Mouse (Mus musculus) liver, embryonic 14.5 days (tissue): Measurements from ENCODE around the gene Gm17078. TPM values are rescaled to one million over a fixed set of nuclear protein-coding genes. Genes with fewer than 3 reads are reported as not detected.
"Not testable (repeated sequence)": the region's sequence is repeated elsewhere in the genome, so short reads cannot be mapped to it uniquely, and the experiment has no call there.

Experiments
- ATAC-seq: fragments of 200-750 bp; cut with Nextera tagmentation; 2 replicates; pipeline ENCODE4 v1.8.0; 2017; ENCODE audit warnings: moderate number of reproducible peaks, mild to moderate bottlenecking, moderate library complexity; ENCODE audit not compliant: insufficient read depth
- DNase-seq, 3 experiments: peaks; one replicate each; pipeline ENCODE4 v3.0.0-alpha.2; 2012 to 2013; ENCODE audit warnings: low read depth in 3 of 3, low spot score in 3 of 3
- H3K27ac ChIP-seq: fragments of 300-500 bp; sonication (generic); 2 replicates; pipeline ENCODE4 v1.5.1; 2014; ENCODE audit warnings: moderate library complexity, mild to moderate bottlenecking, control low read depth, inconsistent platforms
- H3K27me3 ChIP-seq: fragments of 300-500 bp; sonication (generic); 2 replicates; pipeline ENCODE4 v1.6.1; 2014; ENCODE audit warnings: mild to moderate bottlenecking, low read length, moderate library complexity; ENCODE audit not compliant: control insufficient read depth, insufficient read depth
- H3K36me3 ChIP-seq: fragments of 300-500 bp; sonication (generic); replicated peaks from 2 replicates; pipeline ENCODE4 v1.6.1; 2014; ENCODE audit warnings: low read depth; ENCODE audit not compliant: control insufficient read depth, insufficient read depth
- H3K4me1 ChIP-seq, 2 experiments: fragments of 200-500 bp in 1 of 2; fragments of 300-500 bp in 1 of 2; sonication (generic) in 1 of 2; replicated peaks; 2 replicates each; pipeline ENCODE4 v1.6.1; 2012 to 2014; ENCODE audit warnings: antibody characterized with exemption in 1 of 2, inconsistent platforms in 1 of 2, low read length in 1 of 2; ENCODE audit not compliant: control insufficient read depth in 2 of 2, insufficient read depth in 2 of 2
- H3K4me2 ChIP-seq: fragments of 300-500 bp; sonication (generic); 2 replicates; pipeline ENCODE4 v1.6.1; 2014; ENCODE audit warnings: low read depth, mild to moderate bottlenecking, control low read depth, moderate library complexity
- H3K4me3 ChIP-seq, 2 experiments: fragments of 200-500 bp in 1 of 2; fragments of 300-500 bp in 1 of 2; sonication (generic) in 1 of 2; 2 replicates each; pipeline ENCODE4 v1.5.1; 2012 to 2014; ENCODE audit warnings: low read depth in 2 of 2, low read length in 2 of 2, mild to moderate bottlenecking in 2 of 2, control low read depth in 1 of 2, inconsistent platforms in 1 of 2, moderate library complexity in 1 of 2; ENCODE audit not compliant: insufficient read depth in 1 of 2
- H3K9ac ChIP-seq: fragments of 300-500 bp; sonication (generic); replicated peaks from 2 replicates; pipeline ENCODE4 v1.6.1; 2014; ENCODE audit warnings: mild to moderate bottlenecking, control low read depth, moderate library complexity
- H3K9me3 ChIP-seq: fragments of 300-500 bp; sonication (generic); 2 replicates; pipeline ENCODE4 v1.6.1; 2016; ENCODE audit warnings: low read length, mixed read lengths; ENCODE audit not compliant: control insufficient read depth
- CTCF ChIP-seq: IDR thresholded peaks from 2 replicates; pipeline ENCODE4 v1.5.1; 2016; ENCODE audit warnings: antibody characterized with exemption, low read depth, control low read depth
- EP300 ChIP-seq: IDR thresholded peaks from 2 replicates; pipeline ENCODE4 v1.6.1; 2016; ENCODE audit warnings: antibody characterized with exemption, low read depth
- WGBS: fragments of 180-500 bp; shearing (Covaris S2); extraction: QIAGEN DNeasy Blood & Tissue Kit; methylation state at CpG from one replicate; pipeline ENCODE4 v1.1.7; 2014; ENCODE audit not compliant: insufficient replicate concordance; 5-methylcytosine and 5-hydroxymethylcytosine counted together
- polyA plus RNA-seq, 2 experiments: library from polyadenylated mRNA; depleted of rRNA in 1 of 2; stranded (reverse) in 1 of 2; unstranded in 1 of 2; fragments of >200 nt; fragmentation: Nextera tagmentation in 1 of 2; extraction: Ambion mirVana in 1 of 2; gene quantifications; 2 replicates each; pipeline versions ENCODE4 v1.2.1 to v1.2.3; 2012 to 2014

The Gm17078 gene
- not detected in 2 replicates for polyA plus RNA-seq (2012; rRNA removed)
- not detected in 2 replicates for polyA plus RNA-seq (2014; fragmentation: Nextera tagmentation; extraction: Ambion mirVana)

- TF ChIP-seq EP300 (no peak), CTCF (no peak)
- no peak within 1 kb of the TSS for H3K4me2 ChIP-seq
- 53% methylated on average over 1 of the region's 1 CpGs for WGBS
- no peak within 1 kb of the TSS for H3K27ac ChIP-seq
- no peaks in the 10 kb centered on the region for H3K27me3 ChIP-seq
- H3K4me3 ChIP-seq: no peak within 1 kb of the TSS
- no peaks in the 10 kb centered on the region for H3K4me1 ChIP-seq
- ATAC-seq: no peak
- H3K36me3 ChIP-seq: no peaks in the 10 kb centered on the region
- DNase-seq: no peak
- no peaks in the 10 kb centered on the region for H3K9me3 ChIP-seq
- H3K9ac ChIP-seq: no peak within 1 kb of the TSS
These were observed at the start of gene Gm17078 for GRCm38 (mm10) chr14:51611210-51611609. Gene Gm17078, minus strand, starts transcription at chr14:51611310.

GRCm38 (mm10) chr14:51635566-51635965 is 24.5 kb upstream of the Gm17078 start, which contains the start of gene Gm4181:
Gene Gm4181, minus strand, starts transcription at chr14:51635666.
- not testable (repeated sequence) for DNase-seq, H3K4me1 ChIP-seq, H3K4me3 ChIP-seq, H3K36me3 ChIP-seq, H3K9me3 ChIP-seq, H3K4me2 ChIP-seq, H3K9ac ChIP-seq, H3K27me3 ChIP-seq, H3K27ac ChIP-seq, ATAC-seq
- WGBS: 40% methylated on average over 1 of the region's 1 CpGs

DNA sequence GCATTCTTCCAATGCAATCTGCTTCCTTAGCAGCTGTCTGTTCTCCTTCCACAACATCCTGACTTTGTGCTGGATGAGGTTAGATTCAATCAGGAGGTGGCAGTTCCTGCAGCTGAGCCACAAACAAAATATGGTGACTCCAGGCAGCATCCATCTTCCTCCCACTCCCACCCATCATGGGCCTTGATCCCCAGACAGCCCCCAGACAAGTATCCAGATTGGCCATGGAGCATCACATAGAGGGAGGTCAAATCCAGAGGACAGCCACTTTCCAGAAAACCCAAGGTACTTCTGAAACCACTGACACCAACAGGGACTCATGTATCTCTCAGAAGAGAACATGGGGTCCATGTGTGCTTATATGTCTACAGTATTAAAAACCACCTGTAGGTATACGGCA is 21.3 kb upstream of the Gm17078 start:
- WGBS: 72% methylated on average over 1 of the region's 1 CpGs
- DNase-seq: not testable (repeated sequence)

GRCm38 (mm10) chr14:51592039-51592438 is 19.1 kb downstream of the Gm17078 start, which contains the start of gene Gm17174:
Gene Gm17174, minus strand, starts transcription at chr14:51592139.
- not testable (repeated sequence) for H3K27ac ChIP-seq, H3K4me2 ChIP-seq, H3K4me3 ChIP-seq, DNase-seq, H3K4me1 ChIP-seq, H3K36me3 ChIP-seq, H3K27me3 ChIP-seq, ATAC-seq, H3K9ac ChIP-seq, H3K9me3 ChIP-seq
- WGBS: 69% methylated on average over 4 of the region's 4 CpGs

More for the DNA sequence above, 21.3 kb upstream of the Gm17078 start:
- not testable (repeated sequence) for H3K4me1 ChIP-seq, H3K27ac ChIP-seq, H3K36me3 ChIP-seq, H3K9me3 ChIP-seq, H3K4me3 ChIP-seq, H3K4me2 ChIP-seq, ATAC-seq, H3K9ac ChIP-seq, H3K27me3 ChIP-seq

GRCm38 (mm10) chr14:51573963-51574362 is 37.1 kb downstream of the Gm17078 start, which contains the start of gene Gm17175:
Gene Gm17175, minus strand, starts transcription at chr14:51574063.
- 64% methylated on average over 2 of the region's 2 CpGs for WGBS
- H3K9me3 ChIP-seq, H3K36me3 ChIP-seq, H3K9ac ChIP-seq, ATAC-seq, DNase-seq, H3K27ac ChIP-seq, H3K27me3 ChIP-seq, H3K4me1 ChIP-seq, H3K4me3 ChIP-seq, H3K4me2 ChIP-seq: not testable (repeated sequence)

Other genes with a start within 250 kb of the Gm17078 start
- not detected in 2 replicates for gene Gm7247, start 249.6 kb downstream of the Gm17078 start, polyA plus RNA-seq (2012; rRNA removed)
- not detected in 2 replicates for gene Gm7247, start 249.6 kb downstream of the Gm17078 start, polyA plus RNA-seq (2014; fragmentation: Nextera tagmentation; extraction: Ambion mirVana)
- not detected in 2 replicates for gene Vmn2r88, start 200.5 kb downstream of the Gm17078 start, polyA plus RNA-seq (2012; rRNA removed)
- gene Vmn2r88, start 200.5 kb downstream of the Gm17078 start, polyA plus RNA-seq (2014; fragmentation: Nextera tagmentation; extraction: Ambion mirVana): not detected in 2 replicates
- not detected in 2 replicates for gene Vmn2r89, start 159.5 kb downstream of the Gm17078 start, polyA plus RNA-seq (2012; rRNA removed)
- not detected in 2 replicates for gene Vmn2r89, start 159.5 kb downstream of the Gm17078 start, polyA plus RNA-seq (2014; fragmentation: Nextera tagmentation; extraction: Ambion mirVana)
- gene Gm5622, start 58.5 kb downstream of the Gm17078 start, polyA plus RNA-seq (2012; rRNA removed): not detected in 2 replicates
- gene Gm5622, start 58.5 kb downstream of the Gm17078 start, polyA plus RNA-seq (2014; fragmentation: Nextera tagmentation; extraction: Ambion mirVana): 0.15 and 0.16 TPM in 2 replicates
- not detected in 2 replicates for gene Gm17175, start 37.2 kb downstream of the Gm17078 start, polyA plus RNA-seq (2012; rRNA removed)
- gene Gm17175, start 37.2 kb downstream of the Gm17078 start, polyA plus RNA-seq (2014; fragmentation: Nextera tagmentation; extraction: Ambion mirVana): not detected in 2 replicates
- gene Gm17174, start 19.2 kb downstream of the Gm17078 start, polyA plus RNA-seq (2012; rRNA removed): not detected in 2 replicates
- gene Gm17174, start 19.2 kb downstream of the Gm17078 start, polyA plus RNA-seq (2014; fragmentation: Nextera tagmentation; extraction: Ambion mirVana): not detected in 2 replicates
- not detected in 2 replicates for gene Gm4181, start 24.4 kb upstream of the Gm17078 start, polyA plus RNA-seq (2012; rRNA removed)
- not detected in 2 replicates for gene Gm4181, start 24.4 kb upstream of the Gm17078 start, polyA plus RNA-seq (2014; fragmentation: Nextera tagmentation; extraction: Ambion mirVana)
- not detected in 2 replicates for gene Gm17079, start 84.2 kb upstream of the Gm17078 start, polyA plus RNA-seq (2012; rRNA removed)
- gene Gm17079, start 84.2 kb upstream of the Gm17078 start, polyA plus RNA-seq (2014; fragmentation: Nextera tagmentation; extraction: Ambion mirVana): not detected in 2 replicates
- not detected in 2 replicates for gene Gm5800, start 105.9 kb upstream of the Gm17078 start, polyA plus RNA-seq (2012; rRNA removed)
- not detected in 2 replicates for gene Gm5800, start 105.9 kb upstream of the Gm17078 start, polyA plus RNA-seq (2014; fragmentation: Nextera tagmentation; extraction: Ambion mirVana)
- not detected in 2 replicates for gene Ang4, start 162.3 kb upstream of the Gm17078 start, polyA plus RNA-seq (2012; rRNA removed)
- gene Ang4, start 162.3 kb upstream of the Gm17078 start, polyA plus RNA-seq (2014; fragmentation: Nextera tagmentation; extraction: Ambion mirVana): not detected in 2 replicates
- gene AY358078, start 188.7 kb upstream of the Gm17078 start, polyA plus RNA-seq (2012; rRNA removed): not detected in 2 replicates
- not detected in 2 replicates for gene AY358078, start 188.7 kb upstream of the Gm17078 start, polyA plus RNA-seq (2014; fragmentation: Nextera tagmentation; extraction: Ambion mirVana)
- gene Ear6, start 242.4 kb upstream of the Gm17078 start, polyA plus RNA-seq (2012; rRNA removed): 13.2 and 25.0 TPM in 2 replicates
- 2.4 and 3.9 TPM in 2 replicates for gene Ear6, start 242.4 kb upstream of the Gm17078 start, polyA plus RNA-seq (2014; fragmentation: Nextera tagmentation; extraction: Ambion mirVana)